In genomic region chr1:162410207-162410965, GRCm38 (mm10) we compare ENCODE assay signal across 15 mouse cellular contexts.
DNase-seq lines count a peak whose midpoint lies in the region; ATAC-seq and TF ChIP-seq lines count a peak whose summit lies in the region.
"Had no signal": no experiment of that assay in that cellular context is flagged by ENCODE, and none has a peak within 500 bp of the region (broad histone marks: within the 10 kb centered on the region; RNA-seq: fewer than 3 reads in every experiment).

No protein-coding gene starts in this region.

- H3K36me3 ChIP-seq in forebrain, embryonic 14.5 days (ENCODE audit: control insufficient read depth, insufficient read depth, low read length): no peaks in the 10 kb centered on the region
- no peaks in the 10 kb centered on the region for H3K36me3 ChIP-seq in hindbrain, postnatal 0 days (ENCODE audit: insufficient read depth, low read length)
- no peaks in the 10 kb centered on the region for H3K36me3 ChIP-seq in neural tube, embryonic 14.5 days (ENCODE audit: control insufficient read depth, insufficient read depth, low read length)
- H3K36me3 ChIP-seq in liver, embryonic 11.5 days (ENCODE audit: control insufficient read depth, insufficient read depth, low read length): no peaks in the 10 kb centered on the region
- H3K36me3 ChIP-seq: embryonic facial prominence, embryonic 10.5 days; heart, embryonic 15.5 days; intestine, embryonic 15.5 days had no signal

- 0 out of 2 replicates have a peak, but pooled peaks cover 2% of the 10 kb centered on the region for H3K4me1 ChIP-seq in forebrain, embryonic 14.5 days (ENCODE audit: control insufficient read depth, insufficient read depth, low read length)
- H3K4me1 ChIP-seq in hindbrain, postnatal 0 days (ENCODE audit: insufficient read depth, low read length): 0 out of 2 replicates have a peak, but pooled peaks cover 6% of the 10 kb centered on the region
- peaks cover 3% of the 10 kb centered on the region; the same call in 1 of the 2 replicates for H3K4me1 ChIP-seq in neural tube, embryonic 14.5 days (ENCODE audit: control insufficient read depth, insufficient read depth, low read length)
- no peaks in the 10 kb centered on the region for H3K4me1 ChIP-seq in liver, embryonic 11.5 days (replicated peaks; ENCODE audit: control insufficient read depth, insufficient read depth, low read length)
- H3K4me1 ChIP-seq: heart, embryonic 15.5 days; intestine, embryonic 15.5 days; megakaryocyte, embryonic 14.5 days had no signal

- no peak overlapping the region for H3K9ac ChIP-seq in forebrain, embryonic 14.5 days (ENCODE audit: low read length)
- no peak overlapping the region for H3K9ac ChIP-seq in hindbrain, postnatal 0 days (replicated peaks; ENCODE audit: low read length)
- H3K9ac ChIP-seq in neural tube, embryonic 14.5 days (replicated peaks; ENCODE audit: low read depth, low read length): no peak overlapping the region; the same call in 1 of the 2 replicates
- H3K9ac ChIP-seq in liver, embryonic 11.5 days (ENCODE audit: low read depth, low read length): no peak overlapping the region
- H3K9ac ChIP-seq: heart, embryonic 15.5 days; intestine, embryonic 15.5 days had no signal

- WGBS in forebrain, embryonic 14.5 days: 40% methylated on average over 14 of the region's 14 CpGs
- 31% methylated on average over 14 of the region's 14 CpGs for WGBS in hindbrain, postnatal 0 days
- 38% methylated on average over 14 of the region's 14 CpGs for WGBS in neural tube, embryonic 14.5 days
- 79% methylated on average over 14 of the region's 14 CpGs for WGBS in liver, embryonic 11.5 days

- H3K4me2 ChIP-seq in forebrain, embryonic 14.5 days (ENCODE audit: low read length): peak overlapping the region; percentile 21; the same call in 1 of the 2 replicates
- no peak overlapping the region for H3K4me2 ChIP-seq in hindbrain, postnatal 0 days (ENCODE audit: low read depth, low read length)
- H3K4me2 ChIP-seq in neural tube, embryonic 14.5 days (ENCODE audit: low read depth, low read length): no peak overlapping the region
- H3K4me2 ChIP-seq in liver, embryonic 11.5 days: no peak overlapping the region
- H3K4me2 ChIP-seq: heart, embryonic 15.5 days; intestine, embryonic 15.5 days had no signal

- ATAC-seq in forebrain, embryonic 14.5 days: peak; percentile 85
- peak; percentile 63 for ATAC-seq in hindbrain, postnatal 0 days
- ATAC-seq in neural tube, embryonic 14.5 days (ENCODE audit: low read depth): peak; percentile 62
- no peak for ATAC-seq in liver, embryonic 11.5 days (replicated peaks; ENCODE audit: low FRiP score)
- ATAC-seq in inflammation-experienced regulatory T-cells, adult 6 months: no peak
- ATAC-seq: intestine, embryonic 15.5 days had no signal

- no peak for TF ChIP-seq CTCF in left cerebral cortex, adult 2 months (IDR thresholded peaks at IDR 0.05)
- TF ChIP-seq CTCF in hindbrain, postnatal 0 days (IDR thresholded peaks at IDR 0.05; ENCODE audit: low read depth): no peak

- H3K27ac ChIP-seq in left cerebral cortex, adult 2 months: peak overlapping the region; percentile 20; the same call in 1 of the 2 replicates
- H3K27ac ChIP-seq in forebrain, embryonic 14.5 days (ENCODE audit: low read depth, low read length): peak overlapping the region; percentile 41; the same call in 1 of the 2 replicates
- no peak overlapping the region for H3K27ac ChIP-seq in hindbrain, postnatal 0 days
- peak overlapping the region; percentile 55; the same call in 1 of the 2 replicates for H3K27ac ChIP-seq in neural tube, embryonic 14.5 days (ENCODE audit: low read depth, low read length)
- no peak overlapping the region for H3K27ac ChIP-seq in liver, embryonic 11.5 days (ENCODE audit: low read depth, low read length)
- H3K27ac ChIP-seq: embryonic facial prominence, embryonic 10.5 days; heart, embryonic 15.5 days; intestine, embryonic 15.5 days had no signal

- H3K27me3 ChIP-seq in forebrain, embryonic 14.5 days (replicated peaks; ENCODE audit: control insufficient read depth, insufficient read depth, low read length): no peaks in the 10 kb centered on the region
- no peaks in the 10 kb centered on the region for H3K27me3 ChIP-seq in hindbrain, postnatal 0 days (ENCODE audit: insufficient read depth, low read length)
- H3K27me3 ChIP-seq in neural tube, embryonic 14.5 days (ENCODE audit: control insufficient read depth, insufficient read depth, low read length): no peaks in the 10 kb centered on the region
- H3K27me3 ChIP-seq in liver, embryonic 11.5 days (replicated peaks; ENCODE audit: control insufficient read depth, insufficient read depth, low read length): no peaks in the 10 kb centered on the region
- H3K27me3 ChIP-seq: heart, embryonic 15.5 days; intestine, embryonic 15.5 days had no signal

- intact Hi-C loops in left cerebral cortex, adult 2 months (cut with DNase I): loop anchor here (5.0 kb wide), 1 partner anchor 67 kb away; the partner anchor contains the start of gene Dnm3

- no peaks in the 10 kb centered on the region for H3K9me3 ChIP-seq in forebrain, embryonic 14.5 days (replicated peaks; ENCODE audit: control insufficient read depth, low read length)
- no peaks in the 10 kb centered on the region for H3K9me3 ChIP-seq in hindbrain, postnatal 0 days (ENCODE audit: low read length)
- no peaks in the 10 kb centered on the region for H3K9me3 ChIP-seq in neural tube, embryonic 14.5 days (ENCODE audit: control insufficient read depth, low read length)
- H3K9me3 ChIP-seq in liver, embryonic 11.5 days (ENCODE audit: control insufficient read depth, low read length): no peaks in the 10 kb centered on the region
- H3K9me3 ChIP-seq: embryonic facial prominence, embryonic 10.5 days; heart, embryonic 15.5 days; intestine, embryonic 15.5 days; megakaryocyte, embryonic 14.5 days had no signal

- no peak overlapping the region for H3K4me3 ChIP-seq in left cerebral cortex, adult 2 months
- no peak overlapping the region for H3K4me3 ChIP-seq in forebrain, embryonic 14.5 days (ENCODE audit: low read depth, low read length)
- no peak overlapping the region for H3K4me3 ChIP-seq in hindbrain, postnatal 0 days (ENCODE audit: low read length)
- no peak overlapping the region for H3K4me3 ChIP-seq in neural tube, embryonic 14.5 days (ENCODE audit: low read depth, low read length)
- H3K4me3 ChIP-seq in liver, embryonic 11.5 days (ENCODE audit: low read depth, low read length): no peak overlapping the region
- H3K4me3 ChIP-seq: embryonic facial prominence, embryonic 10.5 days; heart, embryonic 15.5 days; intestine, embryonic 15.5 days; megakaryocyte, embryonic 14.5 days had no signal

- no peak for DNase-seq in left cerebral cortex, adult 2 months (ENCODE audit: extremely low spot score in 1 of 2, low spot score in 2 of 2)
- DNase-seq in left cerebral cortex, adult 18-20 months (ENCODE audit: low spot score in 2 of 2): no peak
- peak; percentile 51 for DNase-seq in forebrain, embryonic 14.5 days (ENCODE audit: low spot score)
- peak; percentile 46 for DNase-seq in hindbrain, postnatal 0 days (ENCODE audit: low spot score)
- DNase-seq in liver, embryonic 11.5 days (ENCODE audit: low spot score): no peak
- DNase-seq in gastrocnemius, postnatal 4 days (ENCODE audit: low spot score in 2 of 2): no peak
- DNase-seq: cerebellum, adult 9-11 months; gastrocnemius, postnatal 36 days; lung, adult 2 months had no signal

Comparison
In these comparisons a context has a peak if more than half of its experiments do, and no peak if none do; other contexts are left out.
1. DNase-seq: peak in forebrain, embryonic 14.5 days (single experiment) and hindbrain, postnatal 0 days (single experiment); none in left cerebral cortex, adult 2 months (0 of 2), left cerebral cortex, adult 18-20 months (0 of 2), liver, embryonic 11.5 days (single experiment) and gastrocnemius, postnatal 4 days (0 of 2).
2. H3K27ac ChIP-seq: peak in left cerebral cortex, adult 2 months (single experiment), forebrain, embryonic 14.5 days (single experiment) and neural tube, embryonic 14.5 days (single experiment); none in hindbrain, postnatal 0 days (single experiment) and liver, embryonic 11.5 days (single experiment).
3. ATAC-seq: peak in forebrain, embryonic 14.5 days (single experiment), hindbrain, postnatal 0 days (single experiment) and neural tube, embryonic 14.5 days (single experiment); none in liver, embryonic 11.5 days (single experiment) and inflammation-experienced regulatory T-cells, adult 6 months (single experiment).